Mouse (Mus musculus): ENCODE measurements around the gene Mtmr12. TPM values are rescaled to one million over a fixed set of nuclear protein-coding genes. Genes with fewer than 3 reads are reported as not detected.
"Not testable (repeated sequence)": the region's sequence is repeated elsewhere in the genome, so short reads cannot be mapped to it uniquely, and the experiment has no call there.

Gene Mtmr12
- polyA plus RNA-seq (2014; fragmentation: Nextera tagmentation; extraction: Ambion mirVana), result 24.8 TPM in 2 replicates

DNA sequence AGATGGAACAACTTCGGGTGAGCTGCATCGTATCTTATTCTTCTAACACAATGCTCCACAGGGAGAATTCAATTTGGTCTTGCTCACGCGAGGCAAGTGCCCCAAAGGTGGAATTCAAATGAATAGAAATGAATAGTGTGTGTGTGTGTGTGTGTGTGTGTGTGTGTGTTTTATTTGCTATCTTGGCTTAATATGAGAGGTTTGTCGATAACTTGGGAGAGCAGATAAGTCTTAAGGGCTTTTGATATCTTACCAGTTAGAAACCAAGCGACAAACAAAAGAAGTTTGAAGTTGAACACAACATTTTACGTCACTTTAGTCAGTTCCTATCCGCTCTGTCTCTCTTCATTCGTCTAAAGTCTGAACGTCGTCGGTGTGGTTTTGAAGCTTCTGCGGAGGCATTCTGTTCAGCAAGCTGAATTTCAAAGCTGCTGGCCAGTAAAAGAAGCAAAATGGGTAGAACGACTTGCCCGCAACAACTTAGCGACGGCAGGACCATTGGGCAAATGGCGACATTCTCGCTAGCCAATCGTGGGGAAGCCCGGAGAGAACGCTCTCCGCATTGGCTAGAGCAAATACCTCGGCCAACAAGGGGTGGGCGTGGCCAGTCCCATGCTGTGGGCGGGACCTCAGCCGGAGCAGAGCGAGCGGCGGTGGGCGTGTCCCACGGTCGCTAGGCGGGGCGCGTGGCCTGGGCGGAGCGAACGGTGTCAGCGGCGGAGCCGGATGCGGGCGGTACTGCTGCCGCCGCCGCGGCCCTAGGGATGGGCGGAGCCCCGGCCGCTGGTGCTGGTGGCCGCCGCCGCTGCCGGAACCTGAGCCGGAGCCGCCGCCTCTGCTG lies at the start of gene Mtmr12:
TSS of gene Mtmr12 (plus strand) at position 710 of the 841 bp plus-strand sequence.
- peak within 1 kb of the TSS; percentile 76 for H3K4me3 ChIP-seq (ENCODE audit: low read depth, low read length)
- H3K4me1 ChIP-seq (ENCODE audit: control insufficient read depth, insufficient read depth, low read length), result peaks cover 17% of the 10 kb centered on the region
- peak; percentile 100 for DNase-seq (ENCODE audit: low spot score)
- 2% methylated on average over 40 of the region's 58 CpGs for WGBS
- peak; percentile 97 for ATAC-seq (ENCODE audit: insufficient number of reproducible peaks, low FRiP score, low TSS enrichment, low read depth)
- H3K9ac ChIP-seq (ENCODE audit: low read length), result peak within 1 kb of the TSS; percentile 89
- peak within 1 kb of the TSS; percentile 54 for H3K4me2 ChIP-seq (ENCODE audit: low read depth, severe bottlenecking)
- H3K27me3 ChIP-seq (ENCODE audit: control insufficient read depth, insufficient read depth, low read length), result no peaks in the 10 kb centered on the region
- no peaks in the 10 kb centered on the region for H3K9me3 ChIP-seq (ENCODE audit: control insufficient read depth, low read length)
- H3K27ac ChIP-seq (replicated peaks; ENCODE audit: low read depth, low read length), result peak within 1 kb of the TSS; percentile 89
- H3K36me3 ChIP-seq (ENCODE audit: control insufficient read depth, insufficient read depth, low read length), result no peaks in the 10 kb centered on the region; the same call in 1 of the 2 replicates

DNA sequence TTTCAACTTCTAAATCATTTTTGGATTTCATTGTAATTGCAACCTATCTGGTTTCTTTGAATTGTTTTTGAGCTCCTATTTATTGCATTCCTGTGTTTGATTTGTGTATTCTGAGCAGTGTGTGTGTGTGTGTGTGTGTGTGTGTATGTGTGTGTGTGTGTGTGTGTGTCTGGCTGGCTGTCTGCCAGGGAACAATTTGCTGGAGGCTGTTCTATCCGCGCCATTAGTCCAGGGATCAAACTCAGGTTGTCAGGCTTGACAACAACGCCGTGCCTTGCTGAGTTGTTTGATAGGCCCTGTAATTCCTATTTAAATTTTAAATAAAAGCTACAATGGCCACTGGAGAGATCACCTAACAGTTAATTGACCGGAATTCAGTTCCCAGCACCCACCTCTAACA lies 26.7 kb upstream of the Mtmr12 start:
- Histone ChIP-seq H3K27ac (replicated peaks; ENCODE audit: low read depth, low read length) (no peak overlapping the region), H3K4me1 (ENCODE audit: control insufficient read depth, insufficient read depth, low read length) (no peaks in the 10 kb centered on the region), H3K27me3 (ENCODE audit: control insufficient read depth, insufficient read depth, low read length) (no peaks in the 10 kb centered on the region), H3K9ac (ENCODE audit: low read length) (no peak overlapping the region), H3K36me3 (ENCODE audit: control insufficient read depth, insufficient read depth, low read length) (peaks cover 17% of the 10 kb centered on the region), H3K9me3 (ENCODE audit: control insufficient read depth, low read length) (no peaks in the 10 kb centered on the region), H3K4me3 (ENCODE audit: low read depth, low read length) (no peak overlapping the region), H3K4me2 (ENCODE audit: low read depth, severe bottlenecking) (no peak overlapping the region)
- ATAC-seq (ENCODE audit: insufficient number of reproducible peaks, low FRiP score, low TSS enrichment, low read depth) (no peak), DNase-seq (ENCODE audit: low spot score) (no peak)
- whole genome bisulfite sequencing, result 84% methylated on average over 5 of the region's 5 CpGs

DNA sequence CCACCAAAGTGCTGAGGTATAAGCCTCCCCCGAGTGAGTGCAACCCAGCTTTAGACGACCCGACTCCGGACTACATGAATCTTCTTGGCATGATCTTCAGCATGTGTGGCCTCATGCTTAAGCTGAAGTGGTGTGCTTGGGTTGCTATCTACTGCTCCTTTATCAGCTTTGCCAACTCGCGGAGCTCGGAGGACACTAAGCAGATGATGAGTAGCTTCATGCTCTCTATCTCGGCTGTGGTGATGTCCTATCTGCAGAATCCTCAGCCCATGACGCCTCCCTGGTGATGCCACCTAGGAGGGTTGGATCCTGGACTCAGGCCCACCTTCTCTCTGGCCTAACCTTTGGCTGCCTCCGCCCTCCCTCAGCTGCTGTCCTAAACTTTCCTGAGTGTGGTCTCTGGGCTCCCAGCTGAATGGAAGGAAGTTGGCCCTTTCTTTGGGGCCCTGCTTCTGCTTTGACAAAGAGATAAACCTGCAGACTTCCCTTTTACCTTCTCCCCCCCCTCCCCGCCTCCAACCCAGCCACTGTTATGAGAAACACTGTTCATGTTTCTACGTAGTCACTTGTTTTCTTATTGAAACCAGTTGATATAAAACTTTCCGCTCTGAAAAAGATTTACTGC lies 23.5 kb upstream of the Mtmr12 start:
- H3K4me3 ChIP-seq (ENCODE audit: low read depth, low read length); ATAC-seq (ENCODE audit: insufficient number of reproducible peaks, low FRiP score, low TSS enrichment, low read depth); H3K9me3 ChIP-seq (ENCODE audit: control insufficient read depth, low read length); H3K27ac ChIP-seq (replicated peaks; ENCODE audit: low read depth, low read length); H3K4me1 ChIP-seq (ENCODE audit: control insufficient read depth, insufficient read depth, low read length); H3K4me2 ChIP-seq (ENCODE audit: low read depth, severe bottlenecking); H3K36me3 ChIP-seq (ENCODE audit: control insufficient read depth, insufficient read depth, low read length); DNase-seq (ENCODE audit: low spot score); H3K27me3 ChIP-seq (ENCODE audit: control insufficient read depth, insufficient read depth, low read length); H3K9ac ChIP-seq (ENCODE audit: low read length): not testable (repeated sequence)
- WGBS, result 92% methylated on average over 12 of the region's 13 CpGs

DNA sequence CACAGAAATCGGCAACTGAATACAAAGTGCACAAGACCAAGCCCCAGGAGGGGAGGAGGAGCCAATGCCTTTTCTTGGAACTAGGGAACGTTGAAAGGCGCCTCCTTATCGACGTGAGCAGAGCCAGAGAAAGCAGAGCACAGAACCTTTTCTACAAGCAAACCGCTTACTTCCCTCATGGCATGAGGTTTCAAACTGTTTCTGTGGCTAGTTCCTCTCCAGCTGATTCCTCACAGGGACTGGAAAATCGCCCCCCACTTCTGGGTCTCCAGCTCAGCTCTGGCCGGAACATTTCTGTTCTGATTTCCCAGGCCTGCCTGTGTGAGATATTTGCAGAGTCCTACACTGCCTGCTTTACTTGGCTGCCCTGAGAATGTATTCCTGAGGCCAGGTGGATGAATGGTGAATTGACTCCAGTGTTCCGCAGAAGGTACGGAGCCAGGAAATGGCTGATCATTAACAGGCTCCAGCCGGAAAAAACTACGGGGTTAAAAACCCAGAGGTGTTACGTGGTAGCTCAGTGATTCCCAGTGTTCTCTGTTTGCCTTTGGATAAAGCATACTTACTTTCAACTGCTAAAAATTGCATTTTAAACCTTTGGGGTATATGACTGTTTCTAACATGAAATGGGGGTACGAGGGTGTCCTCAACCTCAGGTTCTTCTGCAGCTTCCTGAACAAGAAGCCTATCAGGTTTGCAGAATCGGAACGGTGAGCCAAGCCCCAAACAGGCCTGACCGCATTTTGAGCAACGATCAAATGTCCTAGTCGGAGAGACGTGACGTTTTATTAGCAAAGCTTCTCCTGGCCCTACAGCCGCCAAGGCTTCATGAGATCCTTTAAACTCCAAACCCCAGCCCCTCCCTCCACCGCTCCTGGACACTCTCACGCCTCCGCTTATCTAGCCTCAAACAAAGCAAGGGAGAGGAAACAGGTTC lies 10.7 kb upstream of the Mtmr12 start:
- Histone ChIP-seq H3K27me3 (ENCODE audit: control insufficient read depth, insufficient read depth, low read length) (no peaks in the 10 kb centered on the region), H3K9ac (ENCODE audit: low read length) (no peak overlapping the region), H3K4me3 (ENCODE audit: low read depth, low read length) (no peak overlapping the region), H3K9me3 (ENCODE audit: control insufficient read depth, low read length) (no peaks in the 10 kb centered on the region), H3K36me3 (ENCODE audit: control insufficient read depth, insufficient read depth, low read length) (peaks cover 5% of the 10 kb centered on the region; the same call in 1 of the 2 replicates), H3K4me1 (ENCODE audit: control insufficient read depth, insufficient read depth, low read length) (peaks cover 23% of the 10 kb centered on the region), H3K27ac (replicated peaks; ENCODE audit: low read depth, low read length) (peak overlapping the region; percentile 60), H3K4me2 (ENCODE audit: low read depth, severe bottlenecking) (peak overlapping the region; percentile 17; the same call in 1 of the 2 replicates)
- 51% methylated on average over 25 of the region's 25 CpGs for whole genome bisulfite sequencing
- DNase-seq (ENCODE audit: low spot score), result peak; percentile 57
- ATAC-seq (ENCODE audit: insufficient number of reproducible peaks, low FRiP score, low TSS enrichment, low read depth), result peak; percentile 56; the same call in 1 of the 2 replicates

DNA sequence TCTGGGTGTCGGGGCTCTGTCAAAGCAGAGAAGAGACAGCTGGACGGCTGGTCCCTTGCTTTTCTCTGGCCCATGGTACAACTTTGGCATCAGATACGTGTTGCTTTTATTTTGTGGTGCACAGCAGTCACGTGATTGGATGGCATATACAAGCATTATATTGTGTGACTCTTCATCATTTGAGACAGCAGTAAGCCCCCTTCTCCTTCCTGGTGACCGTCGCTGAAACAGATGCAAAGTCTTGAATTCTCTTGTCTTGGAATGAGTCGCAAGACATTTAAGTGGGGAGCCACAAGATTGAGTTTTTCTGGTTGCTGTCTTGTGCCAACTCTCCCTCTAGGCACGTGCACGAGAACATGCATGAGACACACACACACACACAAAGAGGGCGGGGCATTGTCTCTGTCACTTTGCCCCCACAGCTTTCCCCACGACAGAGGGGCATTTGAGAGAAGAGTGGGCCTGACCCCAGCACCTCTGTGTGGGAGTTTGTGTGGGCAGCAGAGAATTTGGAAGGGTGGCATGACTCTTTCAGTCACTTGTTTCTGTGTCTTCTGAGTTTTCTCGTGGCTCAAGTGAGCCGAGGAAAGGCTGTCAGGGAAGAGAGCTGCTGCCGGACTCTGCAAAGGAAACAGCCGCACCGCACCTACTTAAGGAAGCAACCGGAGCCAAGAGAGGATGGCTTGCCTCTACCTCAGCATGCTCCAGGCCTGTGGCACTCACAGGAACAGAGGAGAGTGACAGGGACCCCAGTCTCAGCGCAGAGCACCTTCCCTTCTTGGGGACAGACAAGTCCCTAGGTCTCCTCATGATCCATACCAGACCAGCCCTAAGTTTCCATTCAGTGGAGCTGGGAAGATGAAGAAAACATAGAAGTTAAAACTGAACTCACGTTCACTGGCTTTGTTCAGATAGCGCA lies 9.8 kb upstream of the Mtmr12 start:
- no peak overlapping the region for H3K9ac ChIP-seq (ENCODE audit: low read length)
- H3K4me1 ChIP-seq (ENCODE audit: control insufficient read depth, insufficient read depth, low read length), result peaks cover 23% of the 10 kb centered on the region
- H3K9me3 ChIP-seq (ENCODE audit: control insufficient read depth, low read length), result no peaks in the 10 kb centered on the region
- no peak for ATAC-seq (ENCODE audit: insufficient number of reproducible peaks, low FRiP score, low TSS enrichment, low read depth)
- no peak overlapping the region; the same call in 1 of the 2 replicates for H3K4me2 ChIP-seq (ENCODE audit: low read depth, severe bottlenecking)
- 77% methylated on average over 20 of the region's 20 CpGs for WGBS
- DNase-seq (ENCODE audit: low spot score), result no peak
- H3K27me3 ChIP-seq (ENCODE audit: control insufficient read depth, insufficient read depth, low read length), result no peaks in the 10 kb centered on the region
- peaks cover 2% of the 10 kb centered on the region; the same call in 1 of the 2 replicates for H3K36me3 ChIP-seq (ENCODE audit: control insufficient read depth, insufficient read depth, low read length)
- H3K4me3 ChIP-seq (ENCODE audit: low read depth, low read length), result no peak overlapping the region
- H3K27ac ChIP-seq (replicated peaks; ENCODE audit: low read depth, low read length), result peak overlapping the region; percentile 60

DNA sequence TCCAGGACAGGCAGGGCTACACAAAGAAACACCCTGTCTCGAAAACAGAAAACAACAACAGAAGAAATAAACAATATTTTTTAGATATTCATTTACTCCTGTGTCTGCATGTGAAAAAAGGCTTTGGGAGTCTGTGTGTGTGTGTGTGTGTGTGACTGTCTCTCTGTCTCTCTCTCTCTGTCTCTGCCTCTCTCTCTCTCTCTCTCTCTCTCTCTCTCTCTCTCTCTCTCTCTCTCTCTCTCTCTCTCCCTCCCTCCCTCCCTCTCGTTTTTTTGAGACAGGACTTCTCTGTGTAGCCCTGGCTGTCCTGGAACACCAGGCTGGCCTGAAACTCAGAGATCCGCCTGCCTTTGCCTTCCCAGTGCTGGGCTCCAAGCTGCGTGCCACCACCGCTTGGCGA lies 8.9 kb upstream of the Mtmr12 start:
- Histone ChIP-seq H3K9me3 (ENCODE audit: control insufficient read depth, low read length) (no peaks in the 10 kb centered on the region), H3K36me3 (ENCODE audit: control insufficient read depth, insufficient read depth, low read length) (no peaks in the 10 kb centered on the region), H3K4me3 (ENCODE audit: low read depth, low read length) (no peak overlapping the region), H3K4me1 (ENCODE audit: control insufficient read depth, insufficient read depth, low read length) (peaks cover 23% of the 10 kb centered on the region), H3K9ac (ENCODE audit: low read length) (no peak overlapping the region), H3K27ac (replicated peaks; ENCODE audit: low read depth, low read length) (no peak overlapping the region), H3K27me3 (ENCODE audit: control insufficient read depth, insufficient read depth, low read length) (no peaks in the 10 kb centered on the region), H3K4me2 (ENCODE audit: low read depth, severe bottlenecking) (no peak overlapping the region)
- no peak for ATAC-seq (ENCODE audit: insufficient number of reproducible peaks, low FRiP score, low TSS enrichment, low read depth)
- 81% methylated on average over 5 of the region's 6 CpGs for WGBS
- DNase-seq (ENCODE audit: low spot score), result no peak

DNA sequence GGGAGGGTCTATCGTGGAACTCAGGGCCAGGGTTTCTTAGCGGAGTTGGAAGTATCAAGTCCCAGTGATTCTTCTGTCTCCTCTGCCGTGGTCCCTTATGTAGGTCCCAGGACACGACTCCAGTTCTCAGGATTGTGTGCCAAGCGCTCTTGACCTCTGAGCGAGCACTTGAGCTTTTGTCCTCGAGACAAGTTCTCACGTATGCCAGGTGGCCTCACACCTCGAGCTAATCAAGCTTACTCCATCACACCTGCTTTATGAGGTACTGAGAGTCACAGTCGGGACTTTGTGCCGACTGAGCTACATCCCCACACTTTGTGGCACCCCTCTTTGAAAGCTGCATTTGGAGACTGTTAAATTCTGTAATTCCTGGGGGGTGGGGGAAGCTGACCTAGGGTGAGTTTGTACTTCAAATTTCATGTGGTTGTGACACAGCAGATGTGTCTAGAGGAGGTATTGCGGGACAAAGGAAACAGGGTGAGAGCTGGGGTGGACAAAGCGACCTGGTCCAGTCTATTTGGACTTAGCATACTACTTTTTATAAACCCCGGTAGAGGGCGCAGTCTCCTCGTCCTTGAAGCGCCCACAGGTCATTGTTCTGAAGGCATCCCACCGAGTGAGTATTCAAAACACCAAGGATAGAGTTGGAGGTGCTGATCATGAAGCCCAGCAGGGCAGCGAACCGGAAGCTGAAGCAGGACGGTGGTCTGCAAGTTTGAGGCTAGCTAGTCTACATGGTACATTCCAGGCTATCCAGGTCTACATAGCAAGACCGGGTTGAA lies 8.2 kb upstream of the Mtmr12 start:
- ATAC-seq (ENCODE audit: insufficient number of reproducible peaks, low FRiP score, low TSS enrichment, low read depth), result peak; percentile 78
- 29% methylated on average over 22 of the region's 22 CpGs for WGBS
- no peak overlapping the region for H3K4me3 ChIP-seq (ENCODE audit: low read depth, low read length)
- no peaks in the 10 kb centered on the region for H3K27me3 ChIP-seq (ENCODE audit: control insufficient read depth, insufficient read depth, low read length)
- no peaks in the 10 kb centered on the region for H3K36me3 ChIP-seq (ENCODE audit: control insufficient read depth, insufficient read depth, low read length)
- no peak overlapping the region for H3K9ac ChIP-seq (ENCODE audit: low read length)
- no peaks in the 10 kb centered on the region for H3K9me3 ChIP-seq (ENCODE audit: control insufficient read depth, low read length)
- no peak overlapping the region for H3K27ac ChIP-seq (replicated peaks; ENCODE audit: low read depth, low read length)
- H3K4me1 ChIP-seq (ENCODE audit: control insufficient read depth, insufficient read depth, low read length), result peaks cover 23% of the 10 kb centered on the region
- H3K4me2 ChIP-seq (ENCODE audit: low read depth, severe bottlenecking), result no peak overlapping the region
- DNase-seq (ENCODE audit: low spot score), result peak; percentile 81
